Mouse (Mus musculus) R1 (cell line): ENCODE data around the gene Crip1.

ENCODE experiments used
- DNase-seq: peaks from one replicate; pipeline ENCODE4 v3.0.0-alpha.2; 2018; ENCODE audit warnings: low read depth, low spot score

Gene Crip1

DNA sequence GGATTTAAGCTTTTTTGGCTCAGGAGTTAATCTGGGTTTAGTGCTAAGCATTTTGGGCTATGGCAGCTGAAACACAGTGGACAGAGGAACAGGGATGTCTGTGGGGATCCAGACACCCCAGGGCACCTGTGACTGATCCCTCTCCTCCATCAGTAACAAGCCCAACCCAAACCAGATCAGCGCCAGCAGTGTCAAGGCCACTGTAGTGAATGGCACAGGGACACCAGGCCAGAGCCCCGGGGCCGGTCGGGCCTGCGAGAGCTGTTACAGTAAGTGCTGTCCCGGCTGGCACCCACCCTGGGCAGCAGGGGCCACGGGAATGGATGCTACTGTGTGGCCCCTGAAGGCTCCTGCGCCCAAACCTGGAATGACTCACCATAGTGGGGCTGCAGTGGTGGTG, 15.4 kb upstream of the Crip1 start:
- no peak for DNase-seq

DNA sequence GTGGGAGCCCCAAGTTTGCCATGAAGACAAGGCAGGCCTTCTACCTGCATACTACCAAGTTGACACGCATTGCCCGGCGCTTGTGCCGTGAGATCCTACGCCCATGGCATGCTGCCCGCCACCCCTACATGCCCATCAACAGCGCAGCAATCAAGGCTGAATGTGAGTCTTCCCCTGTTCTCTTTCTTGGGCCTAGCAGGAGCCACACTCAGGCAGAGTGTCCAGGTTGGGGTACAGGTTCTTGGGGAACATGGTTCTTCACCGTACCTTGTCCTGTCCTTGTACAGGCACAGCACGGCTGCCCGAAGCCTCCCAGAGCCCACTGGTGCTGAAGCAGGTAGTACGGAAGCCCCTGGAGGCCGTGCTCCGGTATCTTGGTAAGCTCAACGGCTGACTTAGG, 14.5 kb upstream of the Crip1 start:
- no peak for DNase-seq

DNA sequence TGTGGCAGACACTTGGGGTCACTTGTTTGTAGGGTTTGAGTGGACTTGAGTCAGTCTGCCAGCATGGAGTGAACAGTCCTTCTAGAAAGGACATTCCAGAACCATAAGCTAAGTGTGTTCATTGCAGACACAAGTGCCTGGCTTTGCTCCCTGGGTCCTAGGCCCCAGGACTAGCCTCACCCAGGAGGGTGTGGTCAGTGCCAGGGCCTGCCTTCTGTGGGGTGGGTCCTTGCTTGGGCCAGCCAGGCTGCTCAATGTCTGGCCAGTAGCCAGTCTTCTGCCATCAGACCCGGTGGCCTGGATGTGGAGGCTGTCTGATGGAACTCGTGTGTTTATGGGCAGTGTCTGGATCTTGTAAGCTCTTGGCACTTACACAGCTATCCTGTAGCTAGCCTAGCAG, 13.5 kb upstream of the Crip1 start:
- no peak for DNase-seq

DNA sequence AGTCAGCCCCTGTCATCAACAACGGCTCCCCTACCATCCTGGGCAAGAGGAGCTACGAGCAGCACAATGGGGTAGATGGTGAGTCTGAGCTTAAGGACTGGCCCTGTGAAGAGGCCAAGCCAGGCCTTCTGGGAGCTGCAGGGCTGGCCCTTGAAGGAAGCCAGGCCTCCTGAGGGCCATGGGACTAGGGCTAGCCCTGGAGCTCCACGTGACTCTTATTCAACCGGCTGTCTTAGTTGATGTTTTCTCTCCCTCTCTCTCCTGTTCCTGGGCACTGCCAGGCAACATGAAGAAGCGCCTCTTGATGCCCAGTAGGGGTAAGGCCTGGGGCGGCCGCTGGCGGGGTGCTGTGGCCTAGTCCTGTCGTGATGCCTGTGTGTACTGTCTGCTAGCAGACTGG, 12.9 kb upstream of the Crip1 start:
- DNase-seq: no peak

DNA sequence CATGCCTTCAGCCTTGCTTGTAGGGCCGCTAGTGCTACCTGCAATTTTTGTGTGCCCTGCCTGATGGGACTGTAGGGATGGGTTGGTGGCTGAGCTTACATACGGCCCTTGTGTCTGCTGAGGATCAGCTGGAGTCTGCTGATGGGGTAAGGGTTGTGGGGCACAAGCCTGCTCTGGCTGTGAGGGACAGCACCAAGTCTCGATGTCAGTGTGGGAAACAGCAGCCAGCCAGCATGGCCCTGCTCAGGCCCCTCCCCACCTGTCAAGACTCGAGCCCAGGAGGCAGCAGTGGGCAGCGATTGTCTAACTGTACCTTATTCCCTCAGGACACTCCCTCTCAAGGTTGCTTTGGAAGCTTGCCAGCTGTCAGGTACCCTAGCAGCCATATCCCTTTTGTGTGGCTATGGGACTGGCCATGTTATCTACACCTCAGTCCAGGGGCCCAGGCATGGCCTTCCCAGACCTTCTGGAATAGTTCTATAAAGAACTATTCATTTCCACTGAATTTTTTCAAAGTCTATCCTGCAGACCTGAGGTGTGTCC, 12.2 kb upstream of the Crip1 start:
- DNase-seq: no peak

DNA sequence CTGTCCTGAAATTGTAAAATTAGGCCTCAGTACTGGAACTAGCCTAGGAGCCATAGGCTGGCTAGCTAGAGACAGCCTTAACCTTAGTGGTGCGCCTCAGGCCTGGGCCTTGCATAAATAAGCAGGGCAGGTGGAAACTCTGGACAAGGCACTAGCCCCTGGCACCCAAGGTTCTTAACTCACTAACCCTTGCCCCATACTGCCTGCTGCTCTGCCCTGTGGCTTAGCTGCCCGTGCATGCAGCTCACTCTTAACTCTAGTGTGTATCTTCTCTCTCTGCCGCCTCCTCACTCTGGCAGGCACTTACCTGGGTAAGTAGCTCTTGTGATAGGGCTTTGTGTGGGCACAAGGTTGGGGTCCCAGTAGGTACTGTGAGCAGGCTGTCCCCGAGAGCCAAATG, 11.6 kb upstream of the Crip1 start:
- no peak for DNase-seq

DNA sequence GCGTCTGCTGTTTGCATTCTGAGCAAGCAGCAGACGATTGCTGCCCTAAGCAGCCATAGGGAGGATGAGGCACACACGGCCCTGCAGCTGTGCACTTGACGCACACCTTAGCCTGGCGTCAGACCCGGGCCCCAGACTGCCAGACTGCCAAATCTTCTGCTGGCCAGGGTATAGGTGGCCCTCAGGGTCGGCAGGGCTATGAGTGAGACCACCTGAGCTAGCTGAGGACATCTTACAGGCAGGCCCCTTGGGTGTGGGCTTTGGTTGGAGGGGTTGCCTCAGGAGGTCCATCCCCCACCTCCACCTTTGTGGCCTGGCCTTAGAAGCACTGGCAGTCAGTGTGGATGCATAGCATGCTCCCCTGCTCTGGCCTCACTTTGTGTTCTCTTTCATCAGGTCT, 10.7 kb upstream of the Crip1 start:
- no peak for DNase-seq

DNA sequence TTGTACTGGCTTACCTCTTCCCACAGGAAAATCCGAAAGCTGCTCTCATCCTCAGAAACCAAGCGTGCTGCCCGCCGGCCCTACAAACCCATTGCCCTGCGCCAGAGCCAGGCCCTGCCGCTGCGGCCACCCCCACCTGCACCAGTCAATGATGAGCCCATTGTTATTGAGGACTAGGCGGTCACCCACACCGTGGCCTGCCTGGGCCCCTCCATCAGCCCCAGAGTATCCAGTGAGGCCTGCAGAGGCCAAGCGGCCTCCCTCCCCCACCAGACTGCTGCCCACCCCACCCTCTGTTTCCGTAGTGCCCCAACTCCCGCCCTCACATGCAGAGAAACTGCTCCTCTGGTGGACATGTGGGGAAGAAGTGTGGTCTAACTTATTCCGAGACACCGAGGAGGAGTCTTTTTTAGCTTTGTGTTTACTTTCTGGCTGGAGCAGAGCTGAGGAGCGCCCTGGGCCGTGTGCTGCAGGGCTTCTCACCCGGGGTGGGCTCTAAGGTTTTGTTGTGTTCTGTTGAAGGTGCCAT, 9.6 kb upstream of the Crip1 start:
- DNase-seq: peak; percentile 31

DNA sequence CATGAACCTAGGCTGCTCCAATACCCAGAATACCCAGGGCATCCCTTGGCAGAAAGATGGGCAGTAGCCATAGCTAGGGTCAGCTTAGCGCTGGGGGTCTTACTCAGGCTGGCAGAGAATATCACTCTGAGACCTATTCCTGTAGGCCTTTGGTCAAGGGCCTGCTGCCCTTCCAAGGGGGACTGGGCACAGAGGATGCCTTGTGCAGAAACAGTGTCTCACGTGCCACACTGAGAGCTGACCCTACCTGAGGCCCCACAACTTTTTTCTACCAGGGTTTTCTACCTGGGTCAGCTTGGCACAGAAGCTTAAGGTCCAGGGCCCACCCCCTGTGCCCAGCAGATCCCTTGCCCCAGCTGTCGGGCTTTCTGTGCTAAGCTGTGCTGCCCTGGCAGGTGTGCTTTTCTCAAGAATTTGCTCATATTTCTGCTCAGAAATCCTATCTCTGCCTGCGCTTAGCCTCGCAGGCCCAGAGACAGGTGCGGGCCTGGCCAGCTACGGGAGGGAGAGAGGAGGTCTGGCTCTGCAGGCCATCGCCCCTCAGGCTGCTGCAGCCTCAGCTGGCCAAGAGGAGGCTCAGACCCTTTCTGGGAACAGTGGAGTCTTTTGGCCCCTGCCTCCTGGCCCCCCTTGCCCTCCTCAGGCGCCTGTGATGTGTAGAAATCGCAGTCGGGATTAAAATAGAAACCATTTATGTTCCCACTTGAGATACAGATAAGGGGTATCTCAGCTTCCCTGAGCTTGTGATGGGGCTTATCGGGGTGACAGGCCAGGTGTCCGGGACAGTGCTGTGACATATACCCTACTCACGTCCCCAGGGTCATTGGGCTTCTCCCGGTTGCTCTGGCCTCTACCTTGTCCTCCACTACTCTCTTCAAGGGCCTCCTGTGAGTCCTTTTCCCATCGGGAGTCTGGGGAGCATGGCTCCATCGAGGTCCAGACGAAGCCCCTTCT, 8.6 kb upstream of the Crip1 start:
- DNase-seq: no peak

DNA sequence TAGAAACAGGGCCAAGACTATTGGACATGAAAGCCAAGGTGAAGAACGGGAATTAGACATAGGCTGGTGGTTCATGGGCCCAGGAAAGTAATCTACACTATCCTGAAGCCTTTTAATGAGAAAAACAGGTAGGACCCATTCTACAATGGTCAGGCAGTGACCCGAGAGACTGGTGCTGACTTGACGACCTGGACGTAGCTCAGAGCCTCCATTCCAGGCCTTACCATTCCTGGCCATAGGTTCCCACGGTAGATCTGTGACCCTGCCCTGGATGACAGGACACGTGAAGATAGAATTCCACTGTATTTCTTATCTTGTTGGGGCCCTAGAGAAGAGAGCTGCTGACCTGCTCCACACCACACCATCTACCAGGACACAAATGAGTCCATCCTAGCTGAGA, 7.8 kb upstream of the Crip1 start:
- no peak for DNase-seq

DNA sequence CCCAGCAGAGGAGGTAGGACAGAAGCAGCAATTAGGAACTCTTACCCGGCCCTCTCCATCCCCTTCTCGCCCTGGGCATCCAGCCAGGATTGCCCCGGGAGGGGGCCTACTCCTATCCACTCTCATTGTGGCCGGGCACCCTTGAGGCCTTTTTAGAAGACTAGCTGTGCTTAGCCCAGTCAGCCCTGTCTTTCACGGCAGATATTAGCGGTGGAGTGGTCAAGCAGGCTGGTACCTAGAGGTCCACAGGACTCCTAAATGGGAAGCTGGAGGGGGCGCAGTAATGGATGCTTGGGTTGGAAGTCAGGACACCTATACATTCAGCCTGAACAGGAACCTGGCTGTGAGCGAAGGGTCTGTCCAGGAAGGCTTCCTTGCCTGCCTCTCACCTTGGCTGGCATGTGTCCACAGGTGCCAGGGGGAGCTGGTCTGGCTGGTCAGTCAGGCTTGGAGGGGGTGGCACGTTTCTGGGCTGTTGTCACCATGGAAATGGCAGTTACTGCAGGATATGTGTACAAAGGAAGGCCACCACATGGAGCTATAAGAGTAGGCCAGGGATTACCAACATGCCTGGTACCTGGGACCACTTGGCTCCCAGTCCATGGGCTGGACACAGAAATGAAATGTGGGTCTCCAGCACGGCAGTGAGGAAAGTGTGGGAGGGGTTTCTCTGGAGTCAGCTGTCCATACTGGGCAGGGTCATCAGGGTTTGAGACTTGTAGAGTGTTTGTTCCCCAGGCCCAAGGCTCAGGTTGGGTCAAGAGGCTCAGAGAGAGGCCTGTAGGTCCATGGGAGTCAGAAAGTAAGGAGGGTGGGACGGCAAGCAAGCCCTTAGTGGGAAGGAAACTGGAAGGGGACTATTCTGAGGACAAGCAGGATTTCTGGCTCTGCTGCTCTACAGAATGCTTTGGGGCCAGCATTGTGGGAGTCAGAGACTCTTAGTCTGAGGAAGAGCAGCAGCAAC, 6.9 kb upstream of the Crip1 start:
- DNase-seq: no peak

DNA sequence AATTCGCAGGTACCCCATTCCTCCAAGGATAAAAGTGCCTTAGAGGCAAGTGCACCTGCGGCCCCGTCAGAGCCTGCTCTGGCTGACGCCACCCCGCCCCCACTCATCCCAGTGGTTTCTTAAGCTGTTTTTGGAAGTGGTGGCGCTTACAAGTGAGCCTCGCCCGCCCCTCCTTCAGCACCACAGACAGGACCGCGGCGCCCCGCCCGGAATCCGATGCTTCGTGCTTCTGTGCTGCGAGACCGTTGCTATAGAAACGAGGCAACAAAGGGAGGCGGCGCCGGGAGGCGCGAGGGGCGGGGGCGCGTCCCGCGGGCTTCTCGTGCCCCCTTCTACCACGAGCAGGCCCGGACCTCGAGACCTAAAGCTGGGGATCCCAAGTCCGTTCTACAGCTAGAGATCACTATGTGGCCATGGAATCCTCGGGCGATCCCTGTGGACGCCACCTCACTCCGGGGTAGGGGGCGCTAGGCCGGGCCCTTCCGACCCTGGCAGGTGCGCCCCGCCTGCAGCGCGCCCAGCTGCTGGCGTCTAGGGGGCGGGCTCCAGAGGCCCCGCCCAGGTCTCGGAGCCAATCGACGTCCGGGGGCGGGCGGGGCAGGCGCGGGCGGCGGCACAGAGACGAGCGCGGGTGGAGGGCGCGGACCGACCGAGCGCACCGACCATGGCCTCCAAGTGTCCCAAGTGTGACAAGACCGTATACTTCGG, 6.1 kb upstream of the Crip1 start, which contains the start of gene Crip2:
Crip2 (plus strand) TSS at position 329 of the 708 bp plus-strand sequence.
- DNase-seq: peak; percentile 98

DNA sequence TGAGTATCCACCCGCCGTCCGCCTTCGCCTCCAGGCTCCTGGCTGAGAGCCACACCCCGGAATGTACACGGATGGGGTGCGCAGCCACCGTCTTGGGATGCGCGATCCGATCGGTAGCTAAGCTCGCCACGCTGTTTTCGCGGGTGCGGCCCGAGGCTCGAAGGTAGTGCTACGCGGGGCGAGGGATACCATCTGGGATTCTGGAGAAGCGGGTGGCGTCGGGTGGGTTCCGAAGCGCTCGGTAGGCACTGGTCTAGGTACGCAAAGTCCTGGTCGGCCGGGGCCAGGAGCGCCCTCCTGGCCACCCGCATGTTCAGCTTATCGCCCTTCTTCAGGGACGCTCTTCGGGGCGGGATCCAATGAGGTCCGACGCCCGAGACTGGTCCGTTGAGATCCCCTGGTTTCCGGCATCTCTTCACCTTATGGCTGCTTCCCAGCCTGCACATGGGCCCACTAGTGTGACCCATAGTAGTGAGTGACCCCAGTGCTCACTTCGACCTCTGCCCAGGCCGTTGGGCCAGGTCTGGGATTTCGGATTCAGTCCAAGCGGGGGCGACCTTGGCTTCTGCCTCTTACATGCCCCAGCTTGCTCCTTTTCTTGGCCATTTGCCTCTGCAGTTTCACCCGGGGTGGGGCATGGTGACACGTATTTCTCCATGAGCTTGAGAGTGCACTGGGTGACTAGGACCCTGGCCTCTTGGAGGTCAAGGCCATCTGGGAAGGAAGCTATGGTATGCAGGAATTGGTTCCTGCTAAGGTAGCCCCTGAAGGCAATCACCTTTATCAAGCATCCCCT, 5.3 kb upstream of the Crip1 start:
- DNase-seq: no peak

DNA sequence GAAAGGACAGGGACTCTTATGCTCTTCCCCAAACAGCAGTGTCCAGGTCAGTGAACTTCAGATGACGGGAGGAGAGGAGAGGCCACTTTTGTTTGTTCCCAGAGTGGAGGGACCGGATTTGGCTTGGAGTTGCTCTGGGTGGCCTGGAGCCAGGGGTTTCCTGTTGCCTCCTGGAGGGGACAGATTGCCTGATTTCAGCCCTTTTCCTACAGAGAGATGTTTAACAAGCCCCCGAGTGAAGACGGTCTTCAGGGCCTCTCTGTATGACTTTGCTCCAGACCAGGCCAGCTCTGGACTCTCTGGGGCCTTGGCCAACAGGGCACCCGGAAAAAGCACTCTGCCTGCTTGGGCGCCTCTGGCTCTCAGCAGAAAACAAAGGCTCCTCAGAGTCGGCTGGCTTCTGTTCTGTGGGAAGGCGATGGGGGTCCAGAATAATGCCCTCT, 4.6 kb upstream of the Crip1 start:
- DNase-seq: no peak

DNA sequence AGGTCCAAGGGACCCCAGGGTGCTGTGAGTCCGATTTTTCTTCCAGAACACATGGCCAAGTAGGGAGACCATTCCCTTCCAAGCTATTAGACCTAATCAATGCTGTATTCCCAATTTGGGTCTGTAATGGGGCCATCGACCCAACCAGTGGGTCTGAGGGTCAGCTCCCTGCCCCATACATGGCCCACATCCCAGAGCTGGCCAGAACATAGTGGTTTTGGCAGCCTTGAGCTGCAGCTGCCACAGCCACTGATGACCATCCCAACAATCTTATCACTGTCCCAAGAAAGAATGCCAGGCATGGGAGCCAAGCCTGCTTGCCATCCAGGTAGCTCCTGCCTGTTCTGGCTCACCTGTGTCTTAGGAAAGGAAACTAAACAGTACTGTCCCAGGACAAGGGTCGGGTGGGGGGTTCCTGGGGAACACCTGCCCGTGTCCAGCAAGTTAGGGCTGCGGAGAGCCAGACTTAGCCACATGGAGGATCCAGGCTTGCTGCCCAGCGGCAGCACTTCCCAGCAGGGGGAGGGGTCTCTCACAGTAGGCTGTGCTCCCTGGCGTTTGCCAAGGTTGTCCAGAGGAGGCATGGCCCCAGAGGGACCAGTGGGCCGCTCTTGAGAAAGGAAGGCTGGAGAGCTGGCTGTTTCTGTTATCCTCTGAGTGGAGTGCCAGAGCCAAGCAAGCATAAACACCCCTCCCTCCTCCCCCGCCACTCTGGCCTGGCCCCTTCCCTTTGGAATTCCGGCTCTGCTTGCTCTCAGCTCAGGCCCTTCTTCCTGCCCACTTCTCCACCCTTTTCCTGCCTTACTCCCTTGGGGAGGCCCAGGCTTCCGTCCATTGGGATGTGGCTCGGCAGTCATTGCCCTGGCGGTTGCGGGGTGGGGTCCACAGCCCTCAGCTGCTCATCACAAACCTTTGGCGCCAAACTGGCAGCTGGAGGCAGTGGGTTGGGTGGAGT, 3.8 kb upstream of the Crip1 start:
- no peak for DNase-seq

DNA sequence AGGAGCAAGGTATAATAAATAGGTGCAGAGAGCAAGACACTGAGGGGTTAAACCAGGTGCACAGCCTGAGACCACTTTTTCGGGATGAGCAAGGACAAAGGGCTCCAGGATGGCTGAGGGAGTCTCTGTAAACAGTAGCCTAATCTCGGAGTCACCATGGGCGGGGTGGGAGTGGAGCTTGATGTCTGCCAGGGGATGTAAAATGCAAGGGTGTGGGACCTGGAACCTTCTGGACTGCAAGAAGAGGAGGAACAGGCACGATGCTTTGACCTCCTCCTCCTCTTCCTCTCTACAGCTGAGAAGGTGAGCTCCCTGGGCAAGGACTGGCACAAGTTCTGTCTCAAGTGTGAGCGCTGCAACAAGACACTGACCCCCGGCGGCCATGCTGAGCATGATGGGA, 3.0 kb upstream of the Crip1 start:
- no peak for DNase-seq

DNA sequence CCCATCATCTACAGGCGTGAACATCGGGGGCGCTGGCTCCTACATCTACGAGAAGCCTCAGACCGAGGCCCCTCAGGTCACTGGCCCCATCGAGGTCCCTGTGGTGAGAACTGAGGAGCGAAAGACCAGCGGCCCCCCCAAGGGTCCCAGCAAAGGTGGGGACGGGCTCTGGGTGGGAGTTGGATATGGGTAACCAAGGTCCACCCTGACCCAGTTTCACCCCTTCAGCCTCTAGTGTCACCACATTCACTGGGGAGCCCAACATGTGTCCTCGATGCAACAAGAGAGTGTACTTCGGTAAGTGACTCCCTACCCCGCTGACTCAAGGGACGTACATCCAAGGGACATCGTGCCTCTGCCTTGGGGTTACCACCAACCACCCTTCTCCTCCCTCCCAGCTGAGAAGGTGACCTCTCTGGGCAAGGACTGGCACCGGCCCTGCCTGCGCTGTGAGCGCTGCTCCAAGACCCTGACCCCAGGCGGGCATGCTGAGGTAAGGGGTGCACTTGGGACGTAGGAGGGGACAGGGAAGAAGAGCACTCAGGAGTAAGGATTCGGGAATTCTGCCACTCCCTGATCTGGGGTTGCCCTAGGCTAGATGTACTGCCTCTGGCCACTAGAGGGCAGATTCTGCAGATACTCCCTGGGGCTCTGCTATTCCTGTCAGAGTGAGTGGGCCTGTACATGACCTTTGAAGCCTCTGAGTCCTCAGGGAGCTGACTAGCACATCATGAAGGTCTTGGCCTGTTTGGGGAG, 1.9 kb upstream of the Crip1 start:
- DNase-seq: peak; percentile 83

DNA sequence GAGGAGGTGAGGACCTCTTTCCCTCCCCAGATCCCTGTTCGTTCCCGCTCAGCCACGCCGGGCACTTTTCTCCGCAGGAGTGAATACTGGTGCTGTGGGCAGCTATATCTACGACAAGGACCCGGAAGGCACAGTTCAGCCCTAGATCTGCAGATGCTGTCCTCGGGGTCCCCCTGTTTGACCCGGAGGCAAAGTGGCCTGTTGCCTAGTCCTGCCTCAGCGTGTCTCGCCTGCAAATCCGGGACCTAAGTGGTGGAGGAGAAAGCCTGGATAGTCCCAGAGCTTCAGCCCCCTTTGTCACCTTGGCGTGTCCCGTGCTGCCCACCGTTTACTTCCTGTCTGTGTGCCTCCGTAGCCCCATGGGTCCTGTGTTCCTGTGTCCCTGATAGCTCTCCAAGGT, 1.2 kb upstream of the Crip1 start:
- no peak for DNase-seq
